Mouse (Mus musculus): Measurements from ENCODE around the gene Slc6a21. TPM values are rescaled to one million over a fixed set of nuclear protein-coding genes. Genes with fewer than 3 reads are reported as not detected.

Slc6a21 gene
- polyA plus RNA-seq, 1 experiment from 2014 or later: not detected

DNA sequence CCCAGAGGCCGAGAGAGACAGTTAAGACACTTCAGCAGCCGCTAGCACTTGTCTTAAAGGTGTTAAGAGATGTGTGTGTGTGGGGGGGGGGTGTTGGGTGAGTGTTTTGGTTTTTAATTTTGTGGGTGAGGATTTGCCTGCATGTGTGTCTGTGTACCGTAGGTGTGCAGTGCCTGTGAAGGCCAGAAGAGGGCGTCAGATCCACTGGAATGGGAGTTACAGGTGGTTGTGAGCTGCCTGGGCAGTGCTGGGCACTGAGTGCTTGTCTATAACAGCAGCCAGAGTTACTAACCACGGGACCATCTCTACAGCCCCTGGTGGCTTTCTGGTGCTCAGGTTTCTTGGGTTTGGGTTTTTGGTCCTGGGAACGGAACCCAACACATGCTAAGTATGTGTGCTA is 54.2 kb downstream of the Slc6a21 start:
- H3K4me3 ChIP-seq (ENCODE audit: low read depth, low read length): no peak overlapping the region
- 82% methylated on average over 6 of the region's 6 CpGs for WGBS
- no peak for ATAC-seq (ENCODE audit: low FRiP score, low TSS enrichment)

DNA sequence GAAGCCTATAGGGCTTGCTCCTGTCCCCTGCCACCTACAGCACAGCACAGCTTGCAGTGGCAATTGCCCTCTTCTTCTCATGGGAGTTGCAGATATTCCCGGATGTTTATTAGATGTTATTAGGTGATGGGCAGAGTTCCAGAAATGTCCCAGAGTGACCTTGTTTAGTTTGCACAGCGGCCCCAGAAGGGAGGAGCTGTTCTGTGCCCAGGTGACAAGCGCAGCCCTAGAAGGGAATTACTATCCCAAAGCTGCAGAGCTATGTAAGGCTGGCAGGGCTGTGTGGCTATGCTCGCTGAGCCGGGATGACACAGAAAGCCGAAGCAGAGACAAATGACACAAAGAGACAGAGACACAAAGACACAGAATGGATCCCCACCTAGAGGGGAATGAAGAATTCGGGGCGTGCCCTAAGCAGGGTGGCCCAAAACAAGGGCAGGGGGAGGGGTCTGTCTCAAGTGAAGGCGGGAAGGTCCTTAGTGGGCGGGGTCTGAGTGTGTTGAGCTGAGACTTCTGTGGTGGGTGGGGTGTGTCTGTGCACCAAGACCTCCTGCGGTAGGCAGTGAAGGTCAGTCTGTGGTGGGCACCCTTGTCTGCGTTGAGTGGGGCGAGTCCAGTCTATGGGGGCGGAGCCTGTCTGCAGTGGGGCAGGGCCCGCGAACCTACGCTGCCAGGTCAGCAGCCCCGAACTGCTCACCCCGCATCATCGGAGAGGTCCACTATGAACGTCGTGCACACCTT is 55.5 kb downstream of the Slc6a21 start:
- DNase-seq (ENCODE audit: low spot score) (peak; percentile 62), ATAC-seq (ENCODE audit: low FRiP score, low TSS enrichment) (peak; percentile 63)
- H3K4me2 ChIP-seq (replicated peaks; ENCODE audit: low read depth): peak overlapping the region; percentile 84
- no peaks in the 10 kb centered on the region for H3K27me3 ChIP-seq (ENCODE audit: control insufficient read depth, insufficient read depth, low read length)
- H3K9ac ChIP-seq (ENCODE audit: low read length): peak overlapping the region; percentile 77
- H3K27ac ChIP-seq (replicated peaks): peak overlapping the region; percentile 91
- H3K9me3 ChIP-seq (ENCODE audit: control insufficient read depth, low read length): no peaks in the 10 kb centered on the region
- TF ChIP-seq CTCF (IDR thresholded peaks at IDR 0.05; ENCODE audit: low read depth): no peak
- no peak for TF ChIP-seq EP300 (optimal IDR thresholded peaks at IDR 0.05)
- no peaks in the 10 kb centered on the region for H3K36me3 ChIP-seq (ENCODE audit: control insufficient read depth, insufficient read depth, low read length)
- peak overlapping the region; percentile 71 for H3K4me3 ChIP-seq (ENCODE audit: low read depth, low read length)
- WGBS: under 1% methylated on average over 22 of the region's 22 CpGs
- H3K4me1 ChIP-seq (replicated peaks; ENCODE audit: control insufficient read depth, insufficient read depth): peaks cover 11% of the 10 kb centered on the region

More for the DNA sequence above, 54.2 kb downstream of the Slc6a21 start:
- no peak for DNase-seq (ENCODE audit: low spot score)
- no peak overlapping the region for H3K9ac ChIP-seq (ENCODE audit: low read length)
- peaks cover 8% of the 10 kb centered on the region for H3K4me1 ChIP-seq (replicated peaks; ENCODE audit: control insufficient read depth, insufficient read depth)
- H3K27me3 ChIP-seq (ENCODE audit: control insufficient read depth, insufficient read depth, low read length): no peaks in the 10 kb centered on the region
- no peaks in the 10 kb centered on the region for H3K36me3 ChIP-seq (ENCODE audit: control insufficient read depth, insufficient read depth, low read length)
- TF ChIP-seq CTCF (IDR thresholded peaks at IDR 0.05; ENCODE audit: low read depth): peak; percentile 45
- no peak for TF ChIP-seq EP300 (optimal IDR thresholded peaks at IDR 0.05)
- no peak overlapping the region for H3K4me2 ChIP-seq (replicated peaks; ENCODE audit: low read depth)
- H3K9me3 ChIP-seq (ENCODE audit: control insufficient read depth, low read length): no peaks in the 10 kb centered on the region
- H3K27ac ChIP-seq (replicated peaks): no peak overlapping the region

DNA sequence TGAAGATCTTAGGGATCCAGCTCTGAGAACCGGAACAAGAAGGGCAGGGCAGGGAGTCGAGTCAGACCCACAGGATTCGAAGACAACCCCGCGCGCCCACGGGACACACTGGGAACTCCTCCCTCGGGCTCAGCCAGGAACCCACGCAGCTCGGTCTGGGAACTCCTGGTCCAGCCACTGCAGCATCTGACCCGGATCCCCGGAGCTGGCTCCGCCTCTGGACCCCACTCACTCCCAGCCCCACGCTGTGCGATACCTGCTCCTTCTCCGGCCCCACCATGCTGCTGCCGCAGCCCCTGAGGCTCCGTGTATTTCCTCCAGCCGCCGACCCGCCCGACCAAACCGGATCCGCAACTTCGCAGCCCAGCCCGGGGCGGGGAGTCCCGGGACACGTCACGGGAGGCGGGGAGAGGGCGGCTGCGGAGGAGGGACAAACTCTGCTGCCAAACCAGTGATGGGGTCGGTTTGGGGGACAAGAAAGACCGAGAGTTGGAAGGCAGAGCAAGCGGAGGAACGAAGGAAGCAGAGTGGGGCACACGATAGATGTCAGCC is 56.2 kb downstream of the Slc6a21 start, which contains the start of gene Trpm4:
TSS of gene Trpm4 (minus strand) at position 350 of the 552 bp plus-strand sequence.
- under 1% methylated on average over 38 of the region's 38 CpGs for WGBS
- H3K27ac ChIP-seq (replicated peaks): peak within 1 kb of the TSS; percentile 91
- H3K4me3 ChIP-seq (ENCODE audit: low read depth, low read length): peak within 1 kb of the TSS; percentile 71
- ATAC-seq (ENCODE audit: low FRiP score, low TSS enrichment): peak; percentile 82
- peak within 1 kb of the TSS; percentile 84 for H3K4me2 ChIP-seq (replicated peaks; ENCODE audit: low read depth)
- no peaks in the 10 kb centered on the region for H3K9me3 ChIP-seq (ENCODE audit: control insufficient read depth, low read length)
- no peak for TF ChIP-seq EP300 (optimal IDR thresholded peaks at IDR 0.05)
- no peak for TF ChIP-seq CTCF (IDR thresholded peaks at IDR 0.05; ENCODE audit: low read depth)
- H3K4me1 ChIP-seq (replicated peaks; ENCODE audit: control insufficient read depth, insufficient read depth): peaks cover 11% of the 10 kb centered on the region
- H3K9ac ChIP-seq (ENCODE audit: low read length): peak within 1 kb of the TSS; percentile 77
- no peaks in the 10 kb centered on the region for H3K27me3 ChIP-seq (ENCODE audit: control insufficient read depth, insufficient read depth, low read length)
- peak; percentile 97 for DNase-seq (ENCODE audit: low spot score)
- no peaks in the 10 kb centered on the region for H3K36me3 ChIP-seq (ENCODE audit: control insufficient read depth, insufficient read depth, low read length)

DNA sequence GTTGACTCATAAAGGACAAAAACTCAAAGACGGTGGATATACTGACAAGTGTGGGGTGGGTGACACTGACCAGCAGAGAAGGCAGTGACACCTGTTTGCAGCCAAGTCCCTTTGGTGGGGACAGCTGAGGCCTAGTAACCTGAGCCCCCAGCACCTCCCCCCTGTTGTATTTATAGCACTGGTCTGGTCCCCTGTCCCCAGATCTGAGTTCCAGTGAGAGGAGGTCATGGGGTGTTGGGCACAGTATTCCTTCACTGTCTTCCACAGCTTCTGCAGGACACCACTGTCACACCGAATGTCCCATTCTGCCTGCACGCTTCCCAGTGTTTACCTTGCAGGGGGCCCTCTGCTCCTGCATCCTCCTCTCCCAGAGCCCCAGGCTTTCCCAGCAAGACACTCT is 57.3 kb downstream of the Slc6a21 start:
- TF ChIP-seq CTCF (IDR thresholded peaks at IDR 0.05; ENCODE audit: low read depth) (no peak), EP300 (optimal IDR thresholded peaks at IDR 0.05) (no peak)
- ATAC-seq (ENCODE audit: low FRiP score, low TSS enrichment) (no peak), DNase-seq (ENCODE audit: low spot score) (no peak)
- H3K4me2 ChIP-seq (replicated peaks; ENCODE audit: low read depth): no peak overlapping the region
- no peaks in the 10 kb centered on the region for H3K36me3 ChIP-seq (ENCODE audit: control insufficient read depth, insufficient read depth, low read length)
- H3K27ac ChIP-seq (replicated peaks): no peak overlapping the region
- H3K9ac ChIP-seq (ENCODE audit: low read length): no peak overlapping the region; the same call in 1 of the 2 replicates
- no peak overlapping the region for H3K4me3 ChIP-seq (ENCODE audit: low read depth, low read length)
- no peaks in the 10 kb centered on the region for H3K9me3 ChIP-seq (ENCODE audit: control insufficient read depth, low read length)
- peaks cover 17% of the 10 kb centered on the region for H3K4me1 ChIP-seq (replicated peaks; ENCODE audit: control insufficient read depth, insufficient read depth)
- no peaks in the 10 kb centered on the region for H3K27me3 ChIP-seq (ENCODE audit: control insufficient read depth, insufficient read depth, low read length)
- 19% methylated on average over 3 of the region's 3 CpGs for WGBS

DNA sequence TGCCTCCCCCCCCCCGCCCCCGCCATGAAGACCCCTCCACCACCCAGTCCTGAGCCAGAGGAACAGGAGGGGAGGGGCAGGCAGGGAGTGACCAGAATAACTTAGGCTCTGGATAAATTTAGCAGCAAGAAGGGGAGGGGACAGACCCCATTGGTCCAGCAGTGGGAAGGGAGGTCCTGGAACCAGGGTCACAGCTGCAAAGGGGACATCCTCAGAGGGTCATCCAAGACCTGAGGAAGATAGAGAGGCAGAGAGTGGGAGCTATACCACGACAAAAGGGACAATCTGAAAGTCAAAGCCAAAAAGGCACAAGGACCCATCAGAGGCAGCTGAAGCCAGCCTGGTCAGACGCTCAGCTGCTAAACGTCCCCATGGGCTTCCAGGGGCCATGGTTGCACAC is 57.7 kb downstream of the Slc6a21 start, which contains the start of gene Hrc:
TSS of gene Hrc (plus strand) at position 235 of the 400 bp plus-strand sequence.
- TF ChIP-seq EP300 (optimal IDR thresholded peaks at IDR 0.05) (no peak), CTCF (IDR thresholded peaks at IDR 0.05; ENCODE audit: low read depth) (no peak)
- Histone ChIP-seq H3K9me3 (ENCODE audit: control insufficient read depth, low read length) (no peaks in the 10 kb centered on the region), H3K4me2 (replicated peaks; ENCODE audit: low read depth) (peak within 1 kb of the TSS; percentile 84), H3K9ac (ENCODE audit: low read length) (no peak within 1 kb of the TSS; the same call in 1 of the 2 replicates), H3K27me3 (ENCODE audit: control insufficient read depth, insufficient read depth, low read length) (no peaks in the 10 kb centered on the region), H3K4me3 (ENCODE audit: low read depth, low read length) (peak within 1 kb of the TSS; percentile 71; the same call in 1 of the 2 replicates), H3K27ac (replicated peaks) (peak within 1 kb of the TSS; percentile 35; the same call in 1 of the 2 replicates), H3K4me1 (replicated peaks; ENCODE audit: control insufficient read depth, insufficient read depth) (peaks cover 17% of the 10 kb centered on the region), H3K36me3 (ENCODE audit: control insufficient read depth, insufficient read depth, low read length) (no peaks in the 10 kb centered on the region)
- DNase-seq (ENCODE audit: low spot score): no peak
- ATAC-seq (ENCODE audit: low FRiP score, low TSS enrichment): no peak
- 25% methylated on average over 5 of the region's 5 CpGs for WGBS

DNA sequence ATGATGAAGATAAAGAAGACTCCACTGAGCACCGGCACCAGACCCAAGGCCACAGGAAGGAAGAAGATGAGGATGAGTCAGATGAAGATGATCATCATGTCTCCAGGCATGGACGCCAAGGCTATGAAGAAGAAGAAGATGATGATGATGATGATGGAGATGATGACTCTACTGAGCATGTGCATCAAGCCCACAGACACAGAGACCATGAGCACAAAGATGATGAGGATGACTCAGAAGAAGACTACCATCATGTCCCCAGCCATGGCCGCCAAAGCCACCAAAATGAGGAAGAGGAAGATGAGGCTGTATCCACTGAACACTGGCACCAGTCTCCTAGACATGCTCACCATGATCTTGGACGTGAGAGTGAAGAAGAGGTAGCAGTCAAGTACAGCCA is 59.0 kb downstream of the Slc6a21 start:
- WGBS: 97% methylated on average over 4 of the region's 4 CpGs

More for the DNA sequence above, 59.0 kb downstream of the Slc6a21 start:
- no peaks in the 10 kb centered on the region for H3K27me3 ChIP-seq (ENCODE audit: control insufficient read depth, insufficient read depth, low read length)
- ATAC-seq (ENCODE audit: low FRiP score, low TSS enrichment): no peak
- no peak overlapping the region for H3K9ac ChIP-seq (ENCODE audit: low read length)
- H3K36me3 ChIP-seq (ENCODE audit: control insufficient read depth, insufficient read depth, low read length): no peaks in the 10 kb centered on the region
- TF ChIP-seq CTCF (IDR thresholded peaks at IDR 0.05; ENCODE audit: low read depth) (no peak), EP300 (optimal IDR thresholded peaks at IDR 0.05) (no peak)
- H3K4me2 ChIP-seq (replicated peaks; ENCODE audit: low read depth): no peak overlapping the region
- peaks cover 25% of the 10 kb centered on the region for H3K4me1 ChIP-seq (replicated peaks; ENCODE audit: control insufficient read depth, insufficient read depth)
- no peak overlapping the region for H3K4me3 ChIP-seq (ENCODE audit: low read depth, low read length)
- H3K9me3 ChIP-seq (ENCODE audit: control insufficient read depth, low read length): no peaks in the 10 kb centered on the region
- DNase-seq (ENCODE audit: low spot score): no peak
- no peak overlapping the region for H3K27ac ChIP-seq (replicated peaks)

All from stomach, postnatal 0 days (tissue).